Mouse (Mus musculus) brain, embryonic 14.5 days (tissue): ENCODE measurements at regions not wholly inside any gene's neighbourhood (a gene's known extent, or its start where the extent isn't known, plus 50 kb on each side); places are given as distances from the start of the nearest gene placed in this dataset.

Source experiments
- DNase-seq: peaks from one replicate; pipeline ENCODE4 v3.0.0-alpha.2; 2011; ENCODE audit warnings: low read depth
- CTCF ChIP-seq: fragments of 200-500 bp; IDR thresholded peaks from 2 replicates; pipeline ENCODE4 v1.5.1; 2012; ENCODE audit warnings: inconsistent platforms, mild to moderate bottlenecking, moderate library complexity, borderline replicate concordance; ENCODE audit not compliant: insufficient read depth, insufficient read length; ENCODE audit errors: extremely low read depth
- POLR2A ChIP-seq: fragments of 200-500 bp; IDR thresholded peaks from 2 replicates; pipeline ENCODE4 v1.6.1; 2012; ENCODE audit warnings: mild to moderate bottlenecking, inconsistent platforms, borderline replicate concordance; ENCODE audit not compliant: poor library complexity, insufficient read depth, insufficient read length, severe bottlenecking; ENCODE audit errors: extremely low read depth

- no peak for DNase-seq
- TF ChIP-seq POLR2A = no peak
- TF ChIP-seq CTCF = no peak
Measured at GRCm38 (mm10) chr11:111227305-111227704, 161.3 kb downstream of the Kcnj2 start.

- TF ChIP-seq CTCF = no peak
- TF ChIP-seq POLR2A = no peak
- no peak for DNase-seq
Measured at GRCm38 (mm10) chr11:111236741-111237140, 170.8 kb downstream of the Kcnj2 start.

DNA sequence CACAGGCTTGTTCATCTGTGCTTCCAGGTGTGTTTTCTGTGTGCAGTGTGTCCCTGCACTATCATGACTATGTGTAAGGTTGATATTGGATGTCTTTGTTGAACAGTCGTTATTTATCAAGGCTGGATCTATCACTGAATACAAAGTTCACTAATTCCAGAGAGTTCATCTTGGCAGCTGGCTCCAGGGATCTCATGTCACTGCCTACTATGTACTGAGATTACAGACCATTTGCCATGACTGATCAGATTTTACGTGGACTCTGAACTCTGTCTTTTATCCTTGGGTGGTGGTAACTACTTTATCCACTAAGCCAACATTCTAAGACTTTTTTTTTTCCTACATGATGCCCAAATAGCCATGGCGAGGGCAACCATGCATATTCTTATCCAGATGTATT, 173.8 kb downstream of the Kcnj2 start:
- TF ChIP-seq POLR2A = no peak
- no peak for TF ChIP-seq CTCF
- DNase-seq = no peak

GRCm38 (mm10) chr11:111252226-111252625, 186.3 kb downstream of the Kcnj2 start:
- no peak for DNase-seq
- no peak for TF ChIP-seq POLR2A
- TF ChIP-seq CTCF = no peak

DNA sequence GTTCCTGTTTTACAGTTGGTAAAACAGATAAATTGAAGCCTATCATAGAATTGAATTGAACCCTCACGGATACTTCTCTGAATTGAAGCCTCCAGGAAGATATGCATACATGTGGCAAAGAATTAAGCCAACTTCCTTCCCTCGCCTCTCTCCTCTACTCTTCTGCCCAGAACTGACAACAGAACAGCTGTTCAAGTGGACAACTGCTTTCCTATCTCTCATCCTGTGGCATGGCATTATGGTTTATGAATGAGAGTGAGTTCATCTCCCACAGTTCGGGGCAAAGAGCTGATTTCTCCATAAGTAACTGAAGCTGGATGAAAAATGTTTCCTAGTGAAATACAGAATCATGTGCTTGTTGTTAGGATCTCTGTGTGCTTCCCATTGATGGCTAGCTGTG, 190.6 kb downstream of the Kcnj2 start:
- TF ChIP-seq POLR2A (no peak), CTCF (no peak)
- no peak for DNase-seq

DNA sequence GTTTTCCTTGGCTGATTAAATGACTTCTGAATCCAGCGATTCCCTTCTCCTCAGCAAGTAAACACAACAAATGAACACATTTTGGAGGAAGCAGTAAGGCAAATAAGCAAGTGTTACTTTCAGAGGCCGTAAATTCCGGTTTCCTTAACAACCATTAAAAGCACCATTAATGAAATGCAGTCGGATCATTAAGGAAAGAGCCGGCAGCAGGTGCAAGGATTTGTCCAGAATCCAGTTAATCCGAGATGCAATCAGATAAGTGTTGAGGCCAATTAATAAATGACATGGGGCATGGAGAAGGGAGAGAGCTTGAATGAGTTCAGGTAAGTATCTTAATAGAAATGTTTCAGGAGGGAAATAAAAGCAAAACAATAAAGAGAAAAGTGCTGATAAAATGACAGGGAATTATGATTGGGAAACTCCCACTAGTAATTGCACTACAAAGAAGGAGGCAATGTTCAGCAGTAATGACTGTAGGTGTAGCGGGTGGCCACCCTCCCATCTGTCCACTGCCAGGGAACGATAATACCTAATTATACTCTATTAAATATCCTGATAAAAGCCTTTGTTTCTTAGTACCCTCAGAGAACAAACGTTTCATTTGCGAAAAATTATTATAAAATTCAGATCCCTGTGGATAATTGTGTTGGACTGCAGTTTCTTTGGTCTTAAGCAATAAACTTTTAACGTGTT, 194.9 kb downstream of the Kcnj2 start:
- TF ChIP-seq POLR2A = no peak
- TF ChIP-seq CTCF = no peak
- DNase-seq = peak; percentile 73

- TF ChIP-seq CTCF = no peak
- TF ChIP-seq POLR2A = no peak
- DNase-seq = peak; percentile 89
Measured at GRCm38 (mm10) chr11:111273651-111274050, 207.7 kb downstream of the Kcnj2 start.

DNA sequence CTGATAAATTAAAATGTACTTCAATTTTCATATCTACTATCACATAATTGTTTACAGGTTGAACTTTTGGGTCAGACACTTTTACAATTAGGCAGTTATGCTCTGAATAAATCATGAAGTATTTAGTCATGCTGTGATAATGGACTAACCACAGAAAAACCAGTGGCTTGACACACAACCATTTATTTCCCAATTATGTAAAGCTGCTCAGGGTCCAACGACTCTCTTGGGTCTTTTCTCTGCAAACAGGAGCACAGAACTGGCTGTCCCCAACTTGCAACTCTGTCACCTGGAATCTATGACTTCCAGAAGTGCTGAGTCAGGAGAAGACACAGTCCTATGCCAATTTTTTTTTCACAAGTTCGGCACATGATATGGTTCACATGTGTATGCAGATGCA, 214.8 kb downstream of the Kcnj2 start:
- DNase-seq = no peak
- no peak for TF ChIP-seq CTCF
- no peak for TF ChIP-seq POLR2A

DNA sequence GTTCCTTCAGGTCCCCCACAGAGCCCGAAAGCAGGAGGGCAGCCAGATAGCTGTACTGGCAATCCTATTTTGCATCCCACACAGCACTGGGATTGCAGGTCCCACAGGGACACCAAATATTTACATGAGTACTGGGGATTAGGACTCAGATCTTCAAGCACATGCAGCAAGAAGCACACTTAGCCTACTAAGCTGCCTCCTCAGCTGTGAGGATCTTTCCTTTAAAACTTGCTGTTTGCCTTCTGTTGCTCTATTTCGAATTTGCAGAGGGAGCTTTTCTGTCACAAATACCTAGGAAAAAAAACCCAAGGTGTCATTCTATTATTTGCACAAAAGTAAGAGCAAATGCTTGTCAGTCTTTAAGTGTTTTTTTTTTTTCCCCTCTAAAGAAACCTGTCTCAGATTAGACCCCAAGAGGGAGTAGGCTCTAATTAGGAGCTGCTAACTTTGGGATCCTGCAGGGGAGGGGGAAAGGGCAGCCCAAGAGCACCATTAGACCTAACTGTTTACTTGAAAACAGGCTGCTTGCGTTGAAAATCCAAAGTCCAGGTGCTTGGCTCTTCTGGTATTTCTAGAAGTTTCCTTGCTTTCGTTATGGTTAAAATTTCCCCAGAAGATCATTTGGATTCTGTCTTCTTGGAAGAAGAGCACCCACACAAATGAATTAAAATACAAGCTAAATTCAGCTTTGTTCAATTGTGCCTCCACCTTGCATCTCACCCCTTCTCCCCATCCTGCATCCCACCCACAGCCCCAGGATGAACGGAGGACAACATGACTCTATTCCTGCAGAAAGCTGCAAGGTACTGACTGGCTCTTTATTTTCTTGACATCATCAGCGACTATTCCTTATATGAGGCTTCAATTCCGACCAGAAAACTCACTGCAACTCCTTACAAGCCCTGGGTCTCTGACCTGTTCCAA, 215.5 kb downstream of the Kcnj2 start:
- no peak for DNase-seq
- no peak for TF ChIP-seq POLR2A
- no peak for TF ChIP-seq CTCF

- DNase-seq = no peak
- no peak for TF ChIP-seq POLR2A
- TF ChIP-seq CTCF = no peak
Measured at GRCm38 (mm10) chr11:111282283-111282682, 216.3 kb downstream of the Kcnj2 start.

- TF ChIP-seq POLR2A (no peak), CTCF (no peak)
- no peak for DNase-seq
Measured at GRCm38 (mm10) chr11:111290537-111290936, 224.6 kb downstream of the Kcnj2 start.
